Mouse (Mus musculus) forebrain, postnatal 0 days (tissue): ENCODE measurements around the gene Xpo6. TPM values are rescaled to one million over a fixed set of nuclear protein-coding genes. Genes with fewer than 3 reads are reported as not detected.

Experiments used
- ATAC-seq: fragments of 200-750 bp; cut with Nextera tagmentation; 2 replicates; pipeline ENCODE4 v1.8.0; 2017; ENCODE audit warnings: mild to moderate bottlenecking, moderate library complexity
- DNase-seq: peaks from one replicate; pipeline ENCODE4 v3.0.0-alpha.2; 2015
- H3K27ac ChIP-seq: fragments of 300-500 bp; sonication (generic); 2 replicates; pipeline ENCODE4 v1.5.1; 2014; ENCODE audit warnings: low read depth, mild to moderate bottlenecking, antibody characterized with exemption, low read length, moderate library complexity, mixed read lengths
- H3K27me3 ChIP-seq: fragments of 300-500 bp; sonication (generic); 2 replicates; pipeline ENCODE4 v1.6.1; 2014; ENCODE audit warnings: mild to moderate bottlenecking, low read length, mixed read lengths; ENCODE audit not compliant: insufficient read depth
- H3K36me3 ChIP-seq: fragments of 300-500 bp; sonication (generic); 2 replicates; pipeline ENCODE4 v1.6.1; 2014; ENCODE audit warnings: mild to moderate bottlenecking, moderate library complexity; ENCODE audit not compliant: insufficient read depth
- H3K4me1 ChIP-seq: fragments of 300-500 bp; sonication (generic); 2 replicates; pipeline ENCODE4 v1.6.1; 2014; ENCODE audit warnings: antibody characterized with exemption; ENCODE audit not compliant: insufficient read depth
- H3K4me2 ChIP-seq: fragments of 300-500 bp; sonication (generic); 2 replicates; pipeline ENCODE4 v1.6.1; 2014; ENCODE audit warnings: low read depth, mild to moderate bottlenecking, moderate library complexity
- H3K4me3 ChIP-seq: fragments of 300-500 bp; sonication (generic); 2 replicates; pipeline ENCODE4 v1.5.1; 2014; ENCODE audit warnings: low read depth, low read length, mixed read lengths
- H3K9ac ChIP-seq: fragments of 300-500 bp; sonication (generic); 2 replicates; pipeline ENCODE4 v1.6.1; 2014; ENCODE audit warnings: mild to moderate bottlenecking
- H3K9me3 ChIP-seq: fragments of 300-500 bp; sonication (generic); 2 replicates; pipeline ENCODE4 v1.6.1; 2016; ENCODE audit warnings: low read length
- CTCF ChIP-seq: sonication (generic); IDR thresholded peaks from 2 replicates; pipeline ENCODE4 v1.5.1; 2016; ENCODE audit warnings: antibody characterized with exemption, control low read depth, low read depth
- WGBS: fragments of 180-500 bp; shearing (Covaris S2); extraction: QIAGEN DNeasy Blood & Tissue Kit; methylation state at CpG from one replicate; pipeline ENCODE4 v1.1.7; 2014; 5-methylcytosine and 5-hydroxymethylcytosine counted together
- polyA plus RNA-seq: library from polyadenylated mRNA; unstranded; fragments of >200 nt; fragmentation: Nextera tagmentation; extraction: Ambion mirVana; gene quantifications from 2 replicates; pipeline ENCODE4 v1.2.1, GENCODE M21; 2015
- total RNA-seq: library from RNA; depleted of rRNA; stranded (reverse); fragments of >200 nt; gene quantifications from 2 replicates; pipeline ENCODE4 v1.2.3, GENCODE M21; 2014

Xpo6 gene
- total and polyA plus RNA-seq, 2 experiments from 2014 or later, result 42.8 to 81.4 TPM

DNA sequence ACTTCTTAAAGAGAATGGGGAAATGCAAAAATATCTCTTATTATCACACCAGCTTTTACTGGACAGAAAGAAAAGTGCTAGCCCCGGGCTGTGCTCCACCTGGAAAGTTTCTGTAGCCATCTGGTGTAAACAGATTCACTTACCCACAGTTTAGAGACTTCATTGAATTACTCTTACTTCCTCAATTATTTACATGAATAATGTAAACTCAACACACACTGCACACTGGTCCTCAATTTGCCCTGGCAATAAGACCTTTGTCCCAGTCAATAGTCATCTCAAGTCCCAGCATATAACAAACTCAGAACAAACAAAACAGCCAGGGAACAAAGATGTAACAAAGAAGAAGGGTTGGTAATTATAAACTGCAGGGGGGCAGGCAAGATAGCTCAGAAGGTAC is 44.6 kb downstream of the Xpo6 start:
- Histone ChIP-seq H3K4me3 (no peak overlapping the region), H3K9me3 (no peaks in the 10 kb centered on the region), H3K27me3 (no peaks in the 10 kb centered on the region), H3K4me1 (no peaks in the 10 kb centered on the region), H3K27ac (no peak overlapping the region), H3K4me2 (no peak overlapping the region), H3K9ac (no peak overlapping the region), H3K36me3 (peaks cover 43% of the 10 kb centered on the region)
- DNase-seq, result no peak
- WGBS, result 81% methylated on average over 1 of the region's 1 CpGs
- TF ChIP-seq CTCF, result no peak
- no peak for ATAC-seq

DNA sequence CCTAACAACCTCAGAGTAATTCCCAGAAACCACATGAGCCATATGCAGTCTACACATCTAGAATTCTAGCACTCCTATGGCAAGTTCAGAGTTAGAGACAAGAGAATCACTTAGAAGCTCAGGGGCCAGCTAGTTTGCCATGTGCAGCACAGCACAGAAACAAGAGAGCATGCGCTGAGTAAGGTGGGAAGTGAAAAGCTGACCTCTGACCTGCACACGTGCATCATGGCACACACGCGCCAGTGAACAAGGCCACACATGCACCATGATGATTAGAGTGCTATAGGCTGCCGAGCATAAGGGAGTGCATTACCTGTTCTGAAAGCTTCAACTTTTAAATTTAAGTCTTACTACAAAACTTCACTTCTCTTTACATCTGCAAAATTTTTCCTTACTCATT is 45.6 kb downstream of the Xpo6 start:
- TF ChIP-seq CTCF, result no peak
- Histone ChIP-seq H3K36me3 (peaks cover 43% of the 10 kb centered on the region), H3K27me3 (no peaks in the 10 kb centered on the region), H3K27ac (no peak overlapping the region), H3K4me2 (no peak overlapping the region), H3K4me3 (no peak overlapping the region), H3K4me1 (no peaks in the 10 kb centered on the region), H3K9me3 (no peaks in the 10 kb centered on the region), H3K9ac (no peak overlapping the region)
- DNase-seq (no peak), ATAC-seq (no peak)
- 94% methylated on average over 5 of the region's 5 CpGs for WGBS

DNA sequence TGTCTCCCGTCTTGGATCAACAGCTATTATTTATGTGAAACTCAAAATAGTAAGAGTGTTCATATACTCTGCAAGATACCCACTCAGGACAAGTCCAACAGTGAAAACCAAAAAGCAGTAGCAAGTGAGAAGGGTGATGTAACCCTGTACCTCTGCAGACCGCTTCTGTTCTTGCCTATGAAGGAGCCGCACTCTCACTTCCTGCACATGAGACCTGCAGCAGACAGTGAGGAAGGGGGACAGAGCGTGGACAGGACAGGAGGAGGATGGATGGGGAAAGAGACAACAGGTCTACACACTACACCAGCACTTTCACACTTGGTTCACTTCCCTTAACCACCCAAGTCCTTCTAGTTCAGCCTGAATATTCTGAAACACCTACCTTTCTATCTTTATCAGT is 48.0 kb downstream of the Xpo6 start:
- ATAC-seq, result no peak
- no peak for DNase-seq
- Histone ChIP-seq H3K36me3 (peaks cover 48% of the 10 kb centered on the region), H3K4me2 (no peak overlapping the region), H3K4me1 (no peaks in the 10 kb centered on the region), H3K27me3 (no peaks in the 10 kb centered on the region), H3K4me3 (no peak overlapping the region), H3K27ac (no peak overlapping the region), H3K9me3 (no peaks in the 10 kb centered on the region), H3K9ac (no peak overlapping the region)
- no peak for TF ChIP-seq CTCF
- 96% methylated on average over 4 of the region's 4 CpGs for WGBS

DNA sequence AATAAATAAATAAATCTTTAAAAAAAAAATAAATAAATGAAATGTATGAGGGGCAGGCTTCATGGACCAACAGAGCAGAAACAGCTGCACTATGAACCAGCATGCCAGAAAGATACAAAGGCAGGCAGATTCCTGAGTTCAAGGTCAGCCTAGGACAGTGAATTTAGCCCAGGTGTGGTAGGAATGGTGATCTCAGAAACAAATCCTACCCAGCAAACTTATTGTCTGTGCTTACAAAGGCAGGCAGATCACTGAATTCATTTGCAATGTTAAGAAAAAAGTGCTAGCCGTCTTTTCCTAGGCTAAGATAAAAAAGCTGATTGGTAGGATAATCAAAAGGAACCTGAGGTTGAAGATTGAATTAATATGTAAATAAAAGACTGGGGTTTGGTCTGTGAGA is 54.1 kb downstream of the Xpo6 start:
- no peak for DNase-seq

DNA sequence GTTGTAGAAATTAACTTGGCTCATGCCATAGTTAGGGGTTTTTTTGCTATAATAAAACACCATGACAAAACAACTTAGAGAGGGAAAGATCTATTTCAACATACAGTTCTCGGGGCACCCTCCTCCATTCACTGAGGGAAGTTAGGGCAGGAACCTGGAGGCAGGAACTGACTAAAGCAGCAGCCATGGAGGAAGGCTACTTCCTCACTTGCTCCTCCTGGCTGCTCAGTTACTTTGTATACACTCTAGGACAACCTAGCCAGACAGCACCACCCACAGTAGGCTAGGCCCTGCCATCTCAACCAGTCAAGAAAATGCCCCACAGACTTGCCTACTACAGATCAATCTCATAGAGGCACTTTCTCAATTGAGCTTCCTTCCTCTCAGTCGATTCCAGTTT is 55.9 kb downstream of the Xpo6 start:
- ATAC-seq, result no peak
- Histone ChIP-seq H3K4me1 (no peaks in the 10 kb centered on the region), H3K9ac (no peak overlapping the region), H3K36me3 (peaks cover 52% of the 10 kb centered on the region), H3K27ac (no peak overlapping the region), H3K9me3 (no peaks in the 10 kb centered on the region), H3K4me3 (no peak overlapping the region), H3K27me3 (no peaks in the 10 kb centered on the region), H3K4me2 (no peak overlapping the region)
- 73% methylated on average over 2 of the region's 2 CpGs for WGBS
- DNase-seq, result no peak
- no peak for TF ChIP-seq CTCF

More for the DNA sequence above, 54.1 kb downstream of the Xpo6 start:
- H3K4me2 ChIP-seq, result no peak overlapping the region
- no peaks in the 10 kb centered on the region for H3K9me3 ChIP-seq
- ATAC-seq, result no peak
- 48% methylated on average over 1 of the region's 1 CpGs for WGBS
- no peak for TF ChIP-seq CTCF
- no peak overlapping the region for H3K27ac ChIP-seq
- H3K4me3 ChIP-seq, result no peak overlapping the region
- no peak overlapping the region for H3K9ac ChIP-seq
- H3K4me1 ChIP-seq, result no peaks in the 10 kb centered on the region
- peaks cover 49% of the 10 kb centered on the region for H3K36me3 ChIP-seq
- H3K27me3 ChIP-seq, result no peaks in the 10 kb centered on the region

DNA sequence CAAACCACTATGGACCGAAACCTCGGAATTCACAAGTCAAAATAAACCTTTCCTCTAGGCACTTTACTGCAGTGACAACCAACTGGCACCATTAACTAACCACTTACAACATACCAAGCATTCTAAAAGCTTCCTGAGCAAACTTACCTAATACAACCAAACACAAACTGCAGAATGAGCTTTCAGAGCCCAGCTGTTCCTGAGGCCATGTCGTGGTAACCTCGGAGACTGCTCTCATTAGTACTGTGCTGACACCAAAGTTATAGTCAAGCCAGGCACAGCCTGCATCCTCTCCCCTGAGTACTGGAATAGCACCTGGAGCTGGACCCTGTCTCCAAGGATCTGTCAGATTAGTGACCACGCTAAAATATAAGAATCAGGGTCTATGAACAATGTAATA is 62.5 kb downstream of the Xpo6 start:
- no peaks in the 10 kb centered on the region for H3K9me3 ChIP-seq
- H3K4me3 ChIP-seq, result no peak overlapping the region
- DNase-seq (no peak), ATAC-seq (no peak)
- WGBS, result 92% methylated on average over 5 of the region's 5 CpGs
- H3K27me3 ChIP-seq, result no peaks in the 10 kb centered on the region
- H3K4me1 ChIP-seq, result no peaks in the 10 kb centered on the region
- H3K27ac ChIP-seq, result no peak overlapping the region
- peaks cover 29% of the 10 kb centered on the region for H3K36me3 ChIP-seq
- no peak for TF ChIP-seq CTCF
- no peak overlapping the region for H3K4me2 ChIP-seq
- no peak overlapping the region for H3K9ac ChIP-seq

DNA sequence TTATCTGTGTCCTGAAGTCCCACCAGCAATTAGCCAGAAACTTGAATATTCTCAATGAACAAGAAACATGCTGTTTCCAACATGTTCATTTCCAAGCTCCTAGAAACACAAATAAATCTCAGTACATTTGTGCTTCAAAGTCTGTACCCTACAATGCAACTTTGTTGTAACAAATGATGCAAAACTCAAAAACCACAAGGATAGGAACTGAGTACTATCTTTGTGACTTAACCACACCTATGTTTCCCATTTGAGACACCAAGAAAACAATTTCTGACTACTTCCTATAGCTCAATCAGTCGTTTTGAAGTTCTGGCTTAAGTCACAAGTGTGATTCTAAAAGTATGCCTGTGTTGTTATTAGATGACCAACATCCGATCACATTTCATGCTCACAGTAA is 64.9 kb downstream of the Xpo6 start:
- ATAC-seq, result no peak
- Histone ChIP-seq H3K4me2 (no peak overlapping the region), H3K4me3 (no peak overlapping the region), H3K4me1 (no peaks in the 10 kb centered on the region), H3K9ac (no peak overlapping the region), H3K9me3 (no peaks in the 10 kb centered on the region), H3K27ac (no peak overlapping the region), H3K36me3 (peaks cover 26% of the 10 kb centered on the region), H3K27me3 (no peaks in the 10 kb centered on the region)
- TF ChIP-seq CTCF, result no peak
- 92% methylated on average over 2 of the region's 2 CpGs for WGBS
- no peak for DNase-seq
